Mouse (Mus musculus) spleen, adult 18-20 months (tissue): ENCODE measurements around the gene Abhd6.

Experiments used
- DNase-seq, 2 experiments: peaks; one replicate each; pipeline ENCODE4 v3.0.0; 2022; ENCODE audit warnings: mixed read lengths in 2 of 2

The Abhd6 gene

GRCm38 (mm10) chr14:8062537-8063301 is 60.0 kb downstream of the Abhd6 start:
- no peak for DNase-seq

GRCm38 (mm10) chr14:8063835-8064785 is 61.4 kb downstream of the Abhd6 start:
- DNase-seq: no peak

GRCm38 (mm10) chr14:8080165-8080679 is 77.5 kb downstream of the Abhd6 start, which contains the start of gene Rpp14:
Gene Rpp14 (plus strand): TSS chr14:8080367.
- DNase-seq: peak; percentile 88 to 96

GRCm38 (mm10) chr14:8080718-8081117 is 78.0 kb downstream of the Abhd6 start:
- no peak for DNase-seq

- DNase-seq: no peak
Measured at GRCm38 (mm10) chr14:8082949-8083348, 80.2 kb downstream of the Abhd6 start.

- DNase-seq: no peak
Measured at GRCm38 (mm10) chr14:8089016-8089415, 86.3 kb downstream of the Abhd6 start.

GRCm38 (mm10) chr14:8092573-8092972 is 89.9 kb downstream of the Abhd6 start:
- DNase-seq: no peak

- no peak for DNase-seq
Measured at GRCm38 (mm10) chr14:8093427-8093826, 90.7 kb downstream of the Abhd6 start.

- DNase-seq: no peak
Measured at GRCm38 (mm10) chr14:8094931-8095561, 92.3 kb downstream of the Abhd6 start.

- DNase-seq: no peak
Measured at GRCm38 (mm10) chr14:8095562-8095950, 92.9 kb downstream of the Abhd6 start.

- DNase-seq: peak; percentile 87 to 93
Measured at GRCm38 (mm10) chr14:8097978-8098686, 95.4 kb downstream of the Abhd6 start, which contains the start of gene Pxk. Gene Pxk (plus strand): TSS chr14:8098211.

- DNase-seq: no peak
Measured at GRCm38 (mm10) chr14:8098687-8098995, 95.9 kb downstream of the Abhd6 start.

- DNase-seq: peak in 1 of 2 experiments; percentile 35
Measured at GRCm38 (mm10) chr14:8099561-8100021, 96.9 kb downstream of the Abhd6 start.

GRCm38 (mm10) chr14:8101886-8102285 is 99.2 kb downstream of the Abhd6 start:
- no peak for DNase-seq

GRCm38 (mm10) chr14:8102676-8103075 is 100.0 kb downstream of the Abhd6 start:
- no peak for DNase-seq
